Mouse (Mus musculus): Measurements from ENCODE around the gene Sdc3. TPM values are rescaled to one million over a fixed set of nuclear protein-coding genes. Genes with fewer than 3 reads are reported as not detected.

The Sdc3 gene
- total RNA-seq (2021), result 100 to 1,000 TPM; 230 to 243 TPM
- long read RNA-seq, experiment 1, full-length matches to known transcripts, result 43 of 114 reads
- long read RNA-seq, experiment 1, partial matches to known transcripts, result 3 of 114 reads
- long read RNA-seq, experiment 1, other reads (novel, unspliced or antisense), result 68 of 114 reads
- long read RNA-seq, experiment 2, full-length matches to known transcripts, result 16 of 231 reads
- long read RNA-seq, experiment 2, partial matches to known transcripts, result 214 of 231 reads
- long read RNA-seq, experiment 2, other reads (novel, unspliced or antisense), result 1 of 231 reads

DNA sequence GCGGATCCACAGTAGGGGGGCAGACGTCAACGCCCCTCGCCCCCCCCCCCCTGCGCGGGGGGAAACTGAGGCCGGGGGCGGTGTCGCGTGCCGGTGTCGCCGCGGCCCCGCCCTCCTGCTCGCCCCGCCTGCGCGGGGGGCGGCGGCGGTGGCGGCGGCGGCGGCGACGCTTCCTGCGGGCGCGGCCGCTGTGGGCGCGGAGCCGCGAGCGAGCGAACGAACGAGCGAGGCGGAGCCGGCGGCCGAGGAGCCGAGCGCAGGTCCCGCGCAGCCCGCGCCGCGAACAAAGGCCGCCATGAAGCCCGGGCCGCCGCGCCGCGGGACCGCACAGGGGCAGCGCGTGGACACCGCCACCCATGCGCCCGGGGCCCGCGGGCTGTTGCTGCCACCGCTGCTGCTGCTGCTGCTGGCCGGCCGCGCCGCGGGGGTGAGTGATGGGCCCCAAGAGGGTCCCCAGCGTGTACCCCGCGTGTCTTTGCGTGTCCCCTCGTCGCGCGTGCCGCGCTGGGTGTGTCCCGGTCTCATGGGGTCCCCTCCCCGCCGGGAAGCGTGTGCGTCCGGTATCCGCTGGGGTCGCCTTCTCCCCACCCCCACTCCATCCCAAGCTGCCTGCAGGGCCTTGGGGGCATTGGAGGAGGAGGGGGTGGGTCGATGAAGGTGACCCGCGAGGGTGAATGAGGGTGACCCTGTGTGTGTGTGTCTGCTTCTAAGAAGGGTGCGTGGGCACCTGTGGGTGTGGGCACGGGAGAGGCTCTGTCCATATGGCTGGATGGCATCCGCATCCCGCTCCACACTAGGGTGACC is at the start of gene Sdc3:
TSS of gene Sdc3 (plus strand) at position 162 of the 804 bp plus-strand sequence.
- DNase-seq (ENCODE audit: low spot score in 2 of 2), result no peak

DNA sequence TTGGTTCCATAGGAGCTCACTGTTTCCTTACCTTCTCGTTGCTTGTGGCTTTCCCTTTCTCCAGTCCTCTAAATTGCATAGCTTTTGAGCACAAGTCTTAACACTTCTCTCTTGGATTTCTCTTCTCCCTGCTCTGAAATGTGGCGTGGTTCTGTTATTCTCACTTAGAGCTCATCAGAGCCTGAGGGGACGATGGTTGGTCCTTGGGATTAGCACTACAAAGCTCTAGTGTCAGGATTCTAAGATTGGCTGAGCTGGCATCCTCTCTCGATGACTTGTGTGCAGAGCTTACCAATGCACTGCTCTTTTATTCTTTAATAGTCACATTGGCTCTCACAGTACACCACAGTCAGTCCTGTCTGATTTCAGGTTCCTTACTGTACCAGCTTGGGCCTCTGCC is 48.3 kb upstream of the Sdc3 start:
- DNase-seq (ENCODE audit: low spot score in 2 of 2), result no peak

DNA sequence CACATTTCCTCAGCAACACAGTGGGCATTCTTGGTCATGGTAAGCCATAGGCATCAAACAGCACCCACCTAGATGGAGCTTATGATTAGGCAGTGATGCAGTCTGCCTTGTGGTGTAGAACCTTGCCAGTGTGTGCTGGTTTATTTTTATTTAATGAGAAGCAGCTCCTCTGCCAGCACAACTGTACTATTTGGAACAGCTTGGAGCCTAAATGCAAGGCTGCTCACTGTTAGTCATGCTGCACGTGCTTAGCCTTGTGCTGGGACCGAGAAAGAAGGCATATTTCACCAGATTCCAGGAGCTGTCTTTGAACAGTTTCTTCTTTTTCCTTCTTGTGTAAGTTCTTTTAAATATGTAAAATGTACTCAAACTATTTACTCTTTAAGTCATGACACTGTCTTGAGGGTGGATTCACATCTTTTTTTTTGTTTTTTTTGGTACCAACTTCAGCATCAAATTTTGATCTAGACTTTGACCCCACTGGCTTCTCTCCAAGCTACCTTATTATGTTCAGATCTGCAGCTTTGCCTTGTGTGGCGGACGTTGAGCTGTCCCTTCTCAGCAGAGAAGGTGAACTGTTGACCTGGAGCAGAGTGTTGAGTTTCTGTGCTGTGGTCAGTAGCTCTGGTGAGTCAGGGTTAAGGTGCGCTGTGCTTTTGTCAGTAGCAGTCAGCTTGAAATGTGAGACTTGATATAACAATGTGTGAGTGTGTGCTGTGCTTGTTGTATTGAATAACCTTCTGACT is 46.6 kb upstream of the Sdc3 start:
- DNase-seq (ENCODE audit: low spot score in 2 of 2), result peak in 1 of 2 experiments; percentile 28

DNA sequence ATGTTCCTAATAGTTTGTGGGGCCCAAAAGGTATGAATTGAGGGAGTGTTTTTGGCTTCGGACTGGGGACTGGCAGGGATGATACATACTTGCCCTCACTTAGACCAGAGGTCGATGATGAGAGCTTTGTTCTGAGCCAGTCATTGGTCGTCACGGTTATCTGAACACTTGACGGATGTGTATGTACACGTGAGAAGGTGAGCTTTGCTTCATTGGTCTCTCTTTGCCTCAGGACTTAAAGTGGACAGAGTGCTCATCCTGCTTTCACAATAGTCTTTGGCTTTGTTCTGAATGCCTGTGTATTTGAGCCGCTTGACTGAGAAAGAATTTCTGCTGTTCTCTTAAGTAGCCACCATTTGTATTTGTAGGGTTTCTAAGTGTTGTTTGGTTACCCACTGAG is 42.8 kb upstream of the Sdc3 start:
- no peak for DNase-seq (ENCODE audit: low spot score in 2 of 2)

DNA sequence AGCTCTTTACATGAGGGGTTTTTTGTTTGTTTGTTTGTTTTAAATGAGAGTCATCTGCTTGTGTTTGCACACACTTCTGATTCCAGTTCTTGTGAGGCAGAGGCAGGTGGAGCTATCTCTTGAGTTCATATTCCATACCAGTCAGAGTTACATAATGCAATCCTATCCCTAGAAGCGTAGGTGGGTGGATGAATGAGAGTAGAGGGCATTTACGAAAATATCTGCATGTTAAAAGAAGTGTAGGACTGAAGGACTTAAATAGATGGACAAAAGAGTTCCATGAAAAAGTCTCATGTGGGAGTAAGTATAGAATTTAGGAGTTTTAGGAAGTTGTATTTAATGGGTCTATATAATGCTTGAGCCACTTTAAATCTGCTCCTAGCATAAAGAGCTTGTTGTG is 40.4 kb upstream of the Sdc3 start:
- no peak for DNase-seq (ENCODE audit: low spot score in 2 of 2)

DNA sequence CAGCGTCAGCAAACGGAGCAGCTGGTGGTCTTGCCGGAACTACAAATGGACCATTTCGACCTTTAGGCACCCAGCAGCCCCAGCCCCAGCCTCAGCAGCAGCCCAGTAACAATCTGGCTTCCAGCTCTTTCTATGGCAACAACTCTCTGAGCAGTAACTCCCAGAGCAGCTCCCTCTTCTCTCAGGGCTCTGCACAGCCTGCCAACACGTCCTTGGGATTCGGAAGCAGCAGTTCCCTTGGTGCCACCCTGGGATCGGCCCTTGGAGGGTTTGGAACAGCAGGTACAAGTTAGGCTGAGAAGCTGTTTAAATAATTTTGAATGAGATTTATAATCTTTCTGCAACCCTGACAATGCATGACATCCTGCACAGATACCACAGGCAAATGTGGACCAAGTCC is 39.7 kb upstream of the Sdc3 start:
- no peak for DNase-seq (ENCODE audit: low spot score in 2 of 2)

DNA sequence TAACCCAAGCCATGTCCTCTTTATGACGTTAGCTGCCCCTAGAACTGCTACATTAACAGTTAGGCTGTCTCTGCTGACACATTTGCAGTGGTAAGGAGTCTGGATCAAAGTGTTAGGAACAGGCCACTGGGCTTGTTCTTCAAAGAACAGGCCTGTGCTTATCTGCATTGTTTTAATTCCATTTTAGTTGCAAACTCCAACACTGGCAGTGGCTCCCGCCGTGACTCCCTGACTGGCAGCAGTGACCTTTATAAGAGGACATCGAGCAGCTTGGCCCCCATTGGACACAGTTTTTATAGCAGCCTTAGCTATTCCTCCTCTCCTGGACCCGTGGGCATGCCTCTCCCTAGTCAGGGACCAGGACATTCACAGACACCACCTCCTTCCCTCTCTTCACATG is 38.6 kb upstream of the Sdc3 start:
- no peak for DNase-seq (ENCODE audit: low spot score in 2 of 2)

DNA sequence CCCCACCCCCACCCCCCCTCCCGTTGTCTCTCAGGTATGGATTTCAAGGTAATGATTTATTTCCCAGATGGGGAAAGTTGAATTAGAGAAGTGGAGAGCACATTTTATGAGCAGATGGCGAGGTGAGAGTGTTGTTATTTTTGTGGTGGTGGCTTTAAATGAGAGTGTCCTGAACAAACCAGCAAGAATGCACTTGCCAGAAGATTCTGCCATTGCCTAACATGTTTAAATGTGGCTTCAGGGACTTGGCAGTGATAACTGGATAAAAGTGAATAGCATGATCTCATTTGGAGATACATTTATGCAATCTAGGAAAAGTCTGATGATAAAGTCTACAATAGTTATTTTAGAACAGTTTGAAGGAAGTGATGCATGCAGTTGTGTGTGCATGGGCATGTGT is 37.6 kb upstream of the Sdc3 start:
- DNase-seq (ENCODE audit: low spot score in 2 of 2), result no peak

DNA sequence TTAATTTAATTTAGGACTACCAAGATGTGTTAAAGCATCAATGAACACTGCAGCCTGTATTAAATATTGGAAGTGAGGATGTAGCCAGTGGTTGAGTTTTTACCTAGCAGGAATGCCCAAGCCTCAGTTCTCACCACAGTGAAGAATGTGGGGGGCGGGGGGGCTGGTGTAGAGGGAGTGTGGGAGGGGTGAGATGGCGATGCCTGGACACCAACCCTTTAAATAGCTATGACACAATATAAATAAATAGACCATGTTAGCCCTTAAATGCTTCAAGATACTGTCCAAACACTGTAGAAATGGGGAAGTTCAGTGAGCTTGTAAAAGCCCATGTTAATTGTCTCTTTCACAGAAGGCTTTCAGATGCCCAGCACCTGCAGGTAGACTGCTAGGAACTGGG is 32.5 kb upstream of the Sdc3 start:
- DNase-seq (ENCODE audit: low spot score in 2 of 2), result no peak

DNA sequence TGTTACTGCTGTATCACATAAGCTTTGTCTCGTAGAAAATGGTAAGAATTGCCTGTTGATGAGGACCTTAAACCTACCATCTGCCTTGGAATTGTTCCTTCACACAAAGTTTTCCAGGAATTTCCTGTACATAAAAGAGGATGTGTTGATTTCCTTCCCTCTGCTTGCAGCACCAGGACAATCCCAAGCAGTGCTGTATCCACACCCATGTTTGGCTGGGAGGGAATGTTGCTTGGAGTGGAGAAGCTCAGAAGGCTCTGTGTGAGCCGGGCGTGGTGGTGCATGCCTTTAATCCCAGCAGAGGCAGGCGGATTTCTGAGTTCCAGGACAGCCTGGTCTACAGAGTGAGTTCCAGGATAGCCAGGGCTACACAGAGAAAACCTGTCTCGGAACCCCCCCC is 30.5 kb upstream of the Sdc3 start:
- DNase-seq (ENCODE audit: low spot score in 2 of 2), result no peak

DNA sequence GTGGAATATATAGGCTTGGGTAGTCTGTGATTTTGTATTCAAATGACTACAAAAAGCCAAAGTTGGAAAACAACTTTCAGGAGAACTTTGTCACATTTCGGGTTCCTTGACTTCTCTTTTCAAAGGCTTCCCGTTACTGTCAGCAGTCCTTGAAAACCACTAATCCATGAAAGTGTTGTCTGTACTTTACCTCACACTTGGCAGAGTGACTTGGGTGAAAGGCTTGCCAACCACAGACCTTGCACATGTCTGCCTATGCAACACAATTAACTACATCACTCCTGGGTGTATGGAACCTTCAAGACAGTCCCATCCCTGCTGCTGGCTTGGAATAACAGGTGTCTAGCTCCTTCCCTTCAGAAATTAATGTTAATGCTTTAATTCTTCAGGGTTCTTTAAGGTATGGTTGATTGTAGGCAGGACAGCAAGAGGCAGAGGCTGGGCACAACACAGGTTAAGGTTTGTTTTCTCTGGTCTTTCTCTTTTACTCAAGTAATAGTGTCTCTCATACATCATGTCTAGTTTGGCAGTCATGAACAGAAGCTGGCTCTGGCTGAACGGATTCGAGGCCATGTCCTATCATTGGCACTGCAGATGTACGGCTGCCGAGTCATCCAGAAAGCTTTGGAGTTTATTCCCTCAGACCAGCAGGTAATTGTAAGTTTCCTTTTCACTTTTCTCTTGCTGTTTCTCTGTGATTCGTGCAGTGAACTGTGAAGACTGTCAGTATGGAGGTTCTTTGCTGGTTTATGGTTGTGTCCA is 26.8 kb upstream of the Sdc3 start:
- DNase-seq (ENCODE audit: low spot score in 2 of 2), result no peak

DNA sequence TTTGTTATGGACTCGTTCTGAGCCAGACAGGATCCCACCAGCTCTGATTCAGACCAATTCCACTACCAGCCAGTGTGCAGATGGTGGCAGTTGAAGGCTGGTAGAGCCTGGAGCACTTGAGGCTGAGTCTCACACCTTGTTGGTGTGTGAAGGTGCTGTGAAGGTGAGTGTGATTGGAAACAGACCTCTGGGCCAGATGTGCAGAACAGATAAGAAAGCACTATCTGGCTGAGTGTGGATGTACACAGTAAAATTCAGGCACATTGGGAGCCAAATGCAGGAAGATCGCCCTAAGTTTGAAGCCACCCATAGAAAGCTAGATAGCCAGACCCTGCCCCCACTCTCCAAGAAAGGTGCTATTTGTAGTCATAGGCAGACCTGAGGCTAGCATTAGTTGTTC is 25.9 kb upstream of the Sdc3 start:
- no peak for DNase-seq (ENCODE audit: low spot score in 2 of 2)

DNA sequence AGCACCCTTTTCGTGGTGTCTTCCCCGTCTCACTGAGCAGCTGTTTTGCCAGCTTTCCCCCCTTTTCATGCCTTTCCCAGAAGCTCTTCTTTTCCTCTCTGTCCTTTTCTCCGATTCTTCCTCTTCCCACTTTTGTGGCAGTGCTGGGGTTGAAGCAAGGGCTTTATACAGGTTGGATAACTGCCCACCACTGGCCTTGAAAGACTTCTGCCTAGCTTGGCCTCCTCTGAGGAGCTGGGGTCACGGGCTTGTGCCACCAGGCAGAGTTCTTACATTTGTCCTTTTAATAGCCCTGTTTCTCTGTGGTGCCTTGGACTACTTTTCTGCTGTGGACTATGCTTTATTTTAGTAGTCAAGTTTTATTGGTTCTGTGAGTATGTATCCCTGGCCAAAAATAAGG is 25.4 kb upstream of the Sdc3 start:
- DNase-seq (ENCODE audit: low spot score in 2 of 2), result no peak

DNA sequence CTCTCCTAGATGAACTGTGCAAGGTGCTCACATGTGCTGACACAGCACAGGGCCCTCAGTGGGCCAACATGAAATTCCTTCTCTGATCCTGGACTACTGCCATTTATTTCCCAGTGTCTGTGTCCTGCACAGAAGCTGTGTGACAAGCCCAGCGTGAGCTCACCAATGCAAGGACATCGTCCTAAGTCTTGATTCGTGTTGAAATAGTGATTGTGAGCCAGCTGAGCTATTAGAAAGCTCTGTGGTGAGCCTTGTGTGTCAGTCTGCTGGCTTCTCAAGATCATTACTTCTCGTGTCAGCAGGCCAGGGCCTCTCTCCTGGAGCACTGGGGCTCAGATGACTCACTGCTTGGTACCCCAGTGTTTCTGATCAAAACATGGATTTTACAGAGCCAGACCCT is 18.4 kb upstream of the Sdc3 start:
- no peak for DNase-seq (ENCODE audit: low spot score in 2 of 2)

DNA sequence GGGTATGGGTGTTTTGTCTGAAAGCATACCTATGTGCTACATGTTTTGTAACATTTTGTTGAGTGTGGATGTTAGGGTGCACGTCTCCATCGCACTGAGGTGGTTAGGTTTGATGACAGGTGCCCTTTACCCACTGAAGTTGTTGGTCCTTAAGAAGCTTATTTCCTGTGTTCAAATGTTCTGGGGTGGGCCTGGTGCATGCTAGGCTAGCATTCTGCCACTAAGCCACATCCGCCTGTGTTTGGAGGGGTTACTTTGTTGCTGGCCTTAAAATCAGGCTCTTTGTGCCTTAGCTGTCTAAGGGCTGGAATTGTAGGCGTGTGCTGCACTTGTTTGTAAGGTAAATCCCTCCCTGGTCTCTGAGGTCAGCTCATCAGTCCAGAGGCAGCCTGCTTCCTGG is 17.5 kb upstream of the Sdc3 start:
- no peak for DNase-seq (ENCODE audit: low spot score in 2 of 2)

DNA sequence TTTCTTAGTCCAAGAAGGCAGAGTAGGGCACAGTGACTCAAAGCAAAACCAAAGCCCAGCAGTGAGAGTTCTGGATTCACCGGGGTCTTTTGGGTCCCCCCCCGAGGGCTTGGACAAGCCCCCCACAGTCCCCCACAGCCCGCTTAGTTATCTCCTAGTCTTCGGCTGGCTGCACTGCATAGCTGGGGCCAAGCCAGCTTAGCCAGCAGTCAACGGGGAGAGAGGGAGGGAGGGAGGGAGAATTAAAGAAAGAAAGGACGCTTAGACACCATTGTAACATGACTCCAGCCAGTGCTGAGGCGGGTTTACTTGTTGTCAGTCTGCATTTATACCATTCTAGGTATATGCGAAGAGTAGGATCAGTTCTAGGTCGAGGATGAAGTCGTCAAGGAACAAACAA is 14.7 kb upstream of the Sdc3 start:
- no peak for DNase-seq (ENCODE audit: low spot score in 2 of 2)

DNA sequence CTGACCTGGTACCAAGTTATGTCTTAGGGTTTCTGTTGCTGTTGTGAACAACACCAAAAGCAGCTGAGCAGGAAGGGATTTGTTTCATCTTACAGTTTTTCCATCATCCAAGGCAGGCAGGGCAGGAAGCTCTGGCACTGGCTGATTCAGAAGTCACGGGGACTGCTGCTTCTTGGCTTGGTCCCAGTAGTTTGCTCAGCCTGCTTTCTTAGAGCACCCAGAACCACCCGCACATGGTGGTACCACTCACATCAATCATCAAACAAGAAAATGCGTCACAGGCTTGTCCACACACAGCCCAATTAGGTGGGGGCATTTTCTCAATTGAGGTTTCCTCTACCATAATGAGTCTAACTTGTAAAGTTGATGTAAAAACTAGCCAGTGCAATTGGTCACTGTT is 13.3 kb upstream of the Sdc3 start:
- DNase-seq (ENCODE audit: low spot score in 2 of 2), result no peak

DNA sequence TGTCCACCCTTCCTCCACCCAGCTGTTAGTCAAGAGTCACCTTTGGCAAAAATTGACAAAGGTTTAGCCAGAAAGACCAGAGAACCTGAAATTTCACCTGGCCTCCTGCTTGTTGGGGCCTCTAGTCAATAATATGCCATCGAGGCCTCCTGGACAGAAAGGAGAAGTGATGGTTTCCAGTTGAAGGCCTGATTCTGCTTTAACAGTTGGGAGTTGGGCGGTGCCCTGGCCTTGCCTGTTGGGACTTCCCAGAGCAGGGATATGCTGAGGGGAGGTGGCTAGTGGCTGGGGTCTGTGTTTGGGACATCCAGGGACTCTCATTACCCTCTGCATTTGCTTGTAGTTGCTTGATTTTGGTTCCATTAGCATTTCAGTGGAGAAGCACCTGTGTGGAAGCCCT is 9.8 kb upstream of the Sdc3 start:
- no peak for DNase-seq (ENCODE audit: low spot score in 2 of 2)

DNA sequence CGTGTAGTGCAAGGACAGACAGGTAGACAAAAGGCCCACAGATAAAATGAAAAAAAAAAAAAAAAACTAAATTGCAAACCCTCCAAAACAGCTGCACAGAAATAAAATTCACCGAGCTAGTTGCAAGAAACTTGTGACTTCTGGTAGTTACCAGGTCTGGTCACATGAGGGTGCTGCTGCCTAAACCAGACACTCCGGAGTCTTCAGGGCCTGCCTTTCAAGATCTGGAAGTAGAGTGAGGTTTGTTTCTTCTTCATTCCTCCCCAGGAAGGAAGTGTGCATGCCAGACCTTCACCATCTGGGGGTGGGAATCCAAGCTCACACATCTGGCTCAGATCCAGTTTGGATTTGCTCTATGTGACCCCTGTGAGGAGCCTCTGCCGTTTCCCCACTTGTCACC is 7.6 kb upstream of the Sdc3 start:
- no peak for DNase-seq (ENCODE audit: low spot score in 2 of 2)

DNA sequence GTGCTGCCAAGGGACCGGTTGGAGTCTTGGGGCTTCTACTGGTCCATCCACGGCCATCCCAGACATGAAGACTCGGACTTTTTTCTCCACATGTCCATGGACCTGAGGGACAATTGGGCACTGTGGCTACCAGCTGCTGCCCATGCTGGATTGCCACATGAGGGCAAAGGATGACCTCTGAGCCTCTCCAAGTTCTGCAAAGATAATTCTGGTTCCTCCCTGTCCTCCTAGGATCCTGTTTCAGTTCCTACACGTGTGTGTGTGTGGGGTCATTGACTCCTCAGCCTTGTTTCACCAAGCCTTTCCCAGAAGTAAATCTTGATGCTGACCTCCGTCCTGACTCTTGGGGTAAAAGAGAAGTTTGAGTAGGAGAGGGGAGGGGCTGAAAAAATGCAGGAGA is 4.8 kb upstream of the Sdc3 start:
- DNase-seq (ENCODE audit: low spot score in 2 of 2), result no peak

DNA sequence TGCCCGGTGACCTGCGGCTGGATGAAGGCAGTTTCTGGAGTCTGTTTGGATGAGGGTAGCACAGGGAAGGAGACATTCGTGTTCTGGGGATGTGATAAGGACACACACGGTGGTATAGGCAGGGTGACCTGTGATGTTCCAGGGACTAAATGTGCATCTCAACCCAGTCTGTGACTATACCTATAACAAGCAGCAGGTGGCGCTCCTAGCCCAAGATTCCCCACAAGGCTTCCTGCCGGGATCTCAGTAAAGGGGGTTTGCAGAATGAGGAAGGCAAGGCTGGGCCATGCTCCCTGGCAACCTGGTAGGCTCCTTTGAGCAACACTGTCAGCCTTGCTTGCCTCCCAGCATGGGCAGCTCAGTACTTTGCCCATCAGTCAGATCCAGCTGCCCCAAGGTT is 2.2 kb upstream of the Sdc3 start:
- peak; percentile 64 to 68 for DNase-seq (ENCODE audit: low spot score in 2 of 2)

Data from adrenal gland, postnatal 4 days (tissue).